Mouse (Mus musculus): ENCODE results near the gene Fam89b.
"Not testable (repeated sequence)": the region's sequence is repeated elsewhere in the genome, so short reads cannot be mapped to it uniquely, and the experiment has no call there.

The Fam89b gene

DNA sequence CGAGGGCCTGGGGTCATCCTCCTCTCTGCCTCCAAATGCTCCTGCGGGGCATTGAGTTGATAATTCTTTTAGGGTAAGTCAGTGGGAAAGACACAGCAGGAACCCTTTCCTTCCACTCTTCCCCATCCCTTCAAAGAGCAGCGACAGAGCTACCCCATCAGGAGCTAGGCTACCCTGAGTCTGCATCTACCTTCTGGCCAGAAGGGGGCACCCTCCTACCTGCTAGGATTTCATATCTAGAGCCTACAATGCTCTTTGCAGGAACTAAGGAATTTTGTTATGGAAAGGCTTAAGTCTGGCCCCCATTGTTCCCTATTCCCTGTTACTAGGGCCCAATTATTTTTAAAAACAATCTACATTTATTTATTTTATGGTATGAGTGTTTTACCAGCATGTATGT, 18.2 kb downstream of the Fam89b start:
- peak; percentile 72 to 81 for DNase-seq (ENCODE audit: low spot score in 2 of 2)

DNA sequence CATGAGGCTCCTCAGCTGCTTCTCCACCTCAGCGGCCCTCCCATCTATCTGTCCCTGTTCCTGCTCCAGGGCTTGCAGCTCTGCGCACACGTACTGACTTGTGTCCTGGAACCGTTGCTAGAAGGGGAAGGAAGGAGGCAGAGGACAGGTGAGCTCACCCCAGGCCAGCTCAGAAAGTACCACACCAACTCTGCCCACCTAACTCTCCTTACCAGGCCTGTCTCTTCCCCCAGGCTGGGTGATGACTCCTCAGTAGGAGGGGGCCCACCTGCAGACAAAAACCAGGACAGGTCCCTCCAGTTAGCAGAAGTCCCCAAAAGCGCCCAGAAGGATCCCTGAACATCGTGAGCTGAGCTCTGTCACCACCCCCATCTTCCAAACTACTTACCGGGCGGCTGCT, 18.9 kb downstream of the Fam89b start:
- no peak for DNase-seq (ENCODE audit: low spot score in 2 of 2)

DNA sequence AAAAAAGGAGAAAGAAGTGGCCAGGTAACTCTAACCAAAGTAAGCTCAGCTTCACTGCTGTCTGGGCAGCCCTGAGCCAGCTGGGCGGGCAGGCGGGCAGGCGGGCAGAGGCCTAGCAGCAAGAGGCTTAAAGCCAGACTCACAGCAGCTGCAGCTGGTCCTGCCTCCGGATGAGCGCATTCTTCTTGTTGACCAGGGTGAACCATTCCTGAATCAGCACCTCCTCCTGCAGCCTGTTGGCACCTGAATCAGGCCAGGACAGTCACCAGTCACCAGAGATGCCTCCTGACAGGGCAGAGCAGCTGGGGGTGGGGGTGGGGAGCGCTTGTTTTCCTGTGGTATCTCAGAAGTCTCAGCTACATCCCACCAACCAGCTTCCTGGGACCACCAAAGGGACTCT, 19.4 kb downstream of the Fam89b start:
- DNase-seq (ENCODE audit: low spot score in 2 of 2) = no peak

DNA sequence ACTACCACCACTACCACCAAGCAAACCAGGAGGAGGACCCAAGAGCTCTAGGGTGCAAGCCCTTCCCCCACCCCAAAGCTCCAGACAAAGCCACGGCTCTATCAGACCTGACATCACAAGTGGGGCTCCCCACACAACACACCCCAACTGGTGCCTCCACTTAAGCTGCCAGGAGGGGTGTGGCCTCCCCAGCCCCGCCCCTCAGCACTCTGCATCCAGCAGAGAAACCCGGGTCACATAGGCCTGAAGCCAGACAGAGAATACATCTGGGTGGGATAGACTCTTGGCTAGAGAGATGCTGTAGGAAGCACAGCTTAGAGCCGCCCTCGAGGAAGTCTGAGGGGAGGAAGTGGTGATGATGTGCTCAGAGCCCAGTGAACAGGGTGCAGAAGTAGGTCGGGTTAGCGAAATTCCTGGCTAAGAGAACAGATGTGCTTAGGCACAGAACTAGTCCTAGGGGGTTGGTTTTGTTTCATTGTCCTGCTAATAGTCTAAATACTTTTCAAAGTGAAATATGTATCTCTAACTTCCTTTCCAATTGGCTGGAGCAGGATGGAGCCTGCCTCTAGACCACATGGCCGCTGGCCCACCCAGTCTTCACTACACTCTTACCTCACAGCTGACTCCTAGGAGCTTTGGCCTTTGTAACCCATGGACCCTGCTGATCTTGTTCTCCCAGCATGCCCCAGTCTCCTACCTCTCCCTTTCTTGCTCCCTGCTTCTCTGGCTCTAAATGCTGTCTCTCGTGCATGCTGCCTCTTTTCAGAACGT, 24.5 kb downstream of the Fam89b start:
- no peak for DNase-seq (ENCODE audit: low spot score in 2 of 2)

DNA sequence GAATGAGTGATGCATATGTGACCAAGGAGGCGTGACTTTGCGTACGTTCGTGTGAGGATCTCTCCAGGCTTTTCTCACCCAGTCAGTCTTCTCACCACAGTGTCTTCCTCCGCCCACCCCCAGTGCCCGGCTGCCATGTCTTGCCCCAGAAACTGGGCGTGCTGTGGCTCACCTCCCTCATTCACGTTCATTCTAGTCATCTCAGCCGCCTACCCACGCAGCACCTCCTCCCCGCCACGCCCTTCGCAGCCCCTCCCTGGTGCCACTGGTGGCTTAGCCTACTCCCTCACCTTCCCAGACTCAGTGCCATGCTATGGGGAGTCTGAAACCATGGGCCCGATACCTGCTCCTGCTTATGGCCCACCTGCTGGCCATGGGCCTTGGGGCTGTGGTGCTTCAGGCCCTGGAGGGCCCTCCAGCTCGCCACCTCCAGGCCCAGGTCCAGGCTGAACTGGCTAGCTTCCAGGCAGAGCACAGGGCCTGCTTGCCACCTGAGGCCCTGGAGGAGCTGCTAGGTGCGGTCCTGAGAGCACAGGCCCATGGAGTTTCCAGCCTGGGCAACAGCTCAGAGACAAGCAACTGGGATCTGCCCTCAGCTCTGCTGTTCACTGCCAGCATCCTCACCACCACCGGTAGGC, 25.2 kb downstream of the Fam89b start, which contains the start of gene Kcnk7:
Gene Kcnk7, plus strand, starts transcription at position 205 of the 638 bp plus-strand sequence.
- no peak for DNase-seq (ENCODE audit: low spot score in 2 of 2)

DNA sequence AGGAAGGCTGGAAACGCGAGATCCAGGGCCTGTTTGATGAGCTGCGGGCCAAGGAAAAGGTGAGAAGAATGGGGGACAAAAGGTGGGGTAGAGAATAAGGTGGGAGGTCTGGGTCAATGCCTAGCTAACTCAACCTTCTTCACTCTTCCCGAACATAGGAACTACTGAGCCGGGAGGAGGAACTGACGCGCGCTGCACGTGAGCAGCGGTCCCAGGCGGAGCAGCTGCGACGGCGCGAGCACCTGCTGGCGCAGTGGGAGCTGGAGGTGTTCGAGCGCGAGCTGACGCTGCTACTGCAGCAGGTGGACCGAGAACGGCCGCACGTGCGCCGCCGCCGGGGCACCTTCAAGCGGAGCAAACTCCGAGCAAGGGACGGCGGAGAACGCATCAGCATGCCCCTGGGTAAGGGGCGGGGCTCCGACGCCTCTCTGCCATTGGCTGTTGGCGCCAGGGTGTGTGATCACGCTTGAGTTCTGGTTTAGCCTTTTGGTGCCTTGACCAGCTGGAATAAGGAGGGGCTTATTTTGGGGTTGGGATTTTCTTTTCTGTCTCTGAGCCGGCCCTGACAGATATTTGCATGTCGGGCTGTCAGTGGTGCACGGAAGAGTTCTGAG, 33.5 kb downstream of the Fam89b start:
- no peak for DNase-seq (ENCODE audit: low spot score in 2 of 2)

DNA sequence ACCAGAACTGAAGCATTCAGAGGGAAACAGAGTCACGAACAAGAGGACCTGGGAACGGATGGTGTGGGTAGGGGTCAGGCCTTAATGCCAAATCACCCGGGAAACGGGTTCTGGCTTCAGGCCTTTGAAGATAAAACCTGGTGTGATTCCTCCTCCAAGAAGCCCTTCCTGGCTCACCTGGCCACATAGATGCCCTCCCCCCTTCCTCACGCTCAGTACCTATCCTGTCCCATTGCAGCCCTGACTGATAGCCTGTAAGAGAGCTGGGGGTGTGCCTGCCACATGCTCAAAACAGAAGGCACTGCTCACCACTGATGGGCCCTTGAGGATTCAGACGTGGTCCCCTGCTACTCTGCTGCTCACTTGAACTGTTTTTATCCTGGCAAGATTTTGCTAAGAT, 35.7 kb downstream of the Fam89b start:
- no peak for DNase-seq (ENCODE audit: low spot score in 2 of 2)

DNA sequence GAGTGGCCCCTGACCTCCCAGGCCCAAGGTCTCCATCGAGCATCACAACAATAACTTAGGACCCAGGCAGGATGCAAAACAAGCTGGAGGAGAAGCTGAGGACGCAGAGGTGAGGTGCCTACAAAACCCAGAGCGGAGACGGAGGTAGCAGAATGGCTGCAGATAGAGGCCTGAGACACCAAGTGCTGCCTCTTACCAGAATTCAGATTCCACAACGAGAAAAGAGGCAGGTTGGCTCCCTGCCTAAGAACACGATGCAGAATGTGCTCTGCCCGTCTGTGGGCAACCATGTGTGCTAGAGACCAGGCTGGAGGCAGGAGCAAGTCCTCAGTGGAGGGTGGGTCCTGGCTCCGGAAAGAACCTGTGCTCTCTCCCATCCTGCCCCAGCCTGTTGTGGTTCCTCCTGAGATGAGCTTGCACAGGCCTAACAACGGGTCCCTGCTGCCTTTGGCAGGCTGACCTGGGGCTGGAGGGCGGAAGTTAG, 36.5 kb downstream of the Fam89b start:
- no peak for DNase-seq (ENCODE audit: low spot score in 2 of 2)

DNA sequence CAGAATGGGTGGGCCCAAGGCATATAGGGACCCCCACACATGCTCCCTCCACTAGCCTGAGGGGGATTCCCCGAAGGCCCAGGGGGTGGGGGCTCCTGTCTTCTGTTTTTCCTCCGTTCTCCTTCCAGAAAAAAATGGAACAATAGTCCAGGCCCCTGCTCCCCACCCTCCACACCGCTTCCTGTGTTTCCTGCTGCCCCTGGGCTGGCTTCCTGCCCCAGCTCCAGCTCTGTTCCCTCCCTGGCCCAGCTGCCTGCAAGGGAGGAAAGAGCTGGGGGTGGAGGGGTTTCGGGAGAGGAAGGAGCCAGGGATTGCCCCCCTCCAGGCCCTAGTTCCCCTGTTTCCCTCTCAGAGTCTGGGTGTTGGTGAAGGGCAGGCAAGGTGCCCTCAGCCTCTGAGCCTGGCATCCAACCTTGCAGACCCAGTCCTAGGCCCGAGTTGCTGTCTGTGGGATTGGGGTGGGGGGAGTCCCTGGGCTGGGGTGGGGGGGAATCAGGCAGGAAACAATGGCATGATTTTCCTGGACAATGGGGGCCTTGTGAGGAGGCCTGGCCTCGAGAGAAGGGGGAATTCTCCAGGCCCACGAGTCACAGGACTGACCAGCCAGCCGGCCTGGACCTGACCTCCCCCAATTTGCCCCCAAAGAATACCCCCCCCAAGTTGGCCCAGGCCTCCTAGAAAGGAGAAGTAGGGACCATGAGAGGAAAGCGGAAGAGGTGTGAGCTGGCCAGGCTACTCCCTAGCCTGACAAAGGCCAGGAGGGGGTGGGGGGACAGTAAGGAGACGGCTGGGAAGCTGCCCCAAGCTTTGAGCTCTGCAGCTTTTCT, 37.2 kb downstream of the Fam89b start:
- DNase-seq (ENCODE audit: low spot score in 2 of 2) = no peak

DNA sequence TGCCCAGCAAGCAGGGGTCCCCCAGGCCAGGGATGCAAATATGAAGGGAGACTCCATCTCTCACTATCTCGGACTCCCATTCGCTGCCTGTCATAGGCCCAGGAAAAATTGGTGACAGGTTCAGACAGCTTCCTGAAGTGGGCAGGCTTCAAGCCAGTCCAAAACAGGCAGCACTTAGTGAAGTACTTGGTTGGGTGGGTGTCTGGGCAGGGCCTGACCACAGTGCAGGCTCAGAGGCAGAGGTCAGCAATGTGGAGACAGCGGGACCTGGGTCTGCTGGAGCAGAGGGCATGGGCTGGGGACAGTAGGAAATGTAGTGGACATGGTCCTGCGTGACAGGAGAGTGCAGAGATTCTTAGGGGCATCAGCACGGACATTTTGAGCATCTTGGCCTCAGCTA, 37.9 kb downstream of the Fam89b start:
- no peak for DNase-seq (ENCODE audit: low spot score in 2 of 2)

DNA sequence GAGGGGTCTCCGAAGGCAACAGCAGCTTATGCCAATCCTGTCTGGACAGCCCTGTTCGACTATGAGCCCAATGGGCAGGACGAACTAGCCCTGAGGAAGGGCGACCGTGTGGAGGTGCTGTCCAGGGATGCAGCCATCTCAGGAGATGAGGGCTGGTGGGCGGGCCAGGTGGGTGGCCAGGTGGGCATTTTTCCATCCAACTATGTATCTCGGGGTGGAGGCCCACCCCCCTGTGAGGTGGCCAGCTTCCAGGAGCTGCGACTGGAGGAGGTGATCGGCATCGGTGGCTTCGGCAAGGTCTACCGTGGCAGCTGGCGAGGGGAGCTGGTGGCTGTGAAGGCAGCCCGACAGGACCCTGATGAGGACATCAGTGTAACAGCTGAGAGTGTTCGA, 39.1 kb downstream of the Fam89b start:
- peak; percentile 55 to 62 for DNase-seq (ENCODE audit: low spot score in 2 of 2)

DNA sequence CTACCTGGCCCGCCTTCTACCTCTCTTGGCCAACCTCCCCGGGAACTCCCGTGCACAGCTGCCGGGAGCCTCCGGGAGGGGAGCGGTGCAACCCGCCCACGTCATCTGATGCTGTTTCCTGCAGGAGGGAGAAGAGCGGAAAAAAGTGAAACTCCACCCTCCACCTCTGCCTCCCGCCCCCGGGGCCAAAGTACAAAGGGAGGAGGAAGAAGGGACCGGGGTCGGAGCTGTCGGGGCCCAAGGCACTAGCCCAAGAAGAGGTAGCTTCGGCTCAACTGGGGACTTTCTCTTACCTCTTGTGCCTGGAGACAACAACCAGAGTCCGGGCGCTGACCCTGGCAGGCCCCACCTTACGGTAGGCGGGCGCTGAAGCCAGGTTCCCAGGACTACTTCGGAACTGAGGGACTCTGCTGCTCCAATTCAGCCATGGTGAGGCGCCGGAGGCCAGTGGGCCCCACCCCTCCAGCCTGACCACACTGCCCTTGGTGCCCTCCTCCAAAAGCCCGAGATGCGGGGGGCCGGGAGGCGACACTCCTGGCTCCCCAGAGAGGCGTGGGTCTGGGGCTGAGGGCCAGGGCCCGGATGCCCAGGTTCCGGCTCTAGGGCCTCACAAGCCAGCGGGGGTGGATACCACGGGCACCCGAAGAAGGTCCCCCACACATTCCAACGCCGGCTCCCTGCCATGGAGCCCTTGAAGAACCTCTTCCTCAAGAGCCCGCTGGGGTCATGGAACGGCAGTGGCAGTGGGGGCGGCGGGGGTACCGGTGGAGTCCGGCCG, 39.7 kb downstream of the Fam89b start:
- peak; percentile 83 to 88 for DNase-seq (ENCODE audit: low spot score in 2 of 2)

DNA sequence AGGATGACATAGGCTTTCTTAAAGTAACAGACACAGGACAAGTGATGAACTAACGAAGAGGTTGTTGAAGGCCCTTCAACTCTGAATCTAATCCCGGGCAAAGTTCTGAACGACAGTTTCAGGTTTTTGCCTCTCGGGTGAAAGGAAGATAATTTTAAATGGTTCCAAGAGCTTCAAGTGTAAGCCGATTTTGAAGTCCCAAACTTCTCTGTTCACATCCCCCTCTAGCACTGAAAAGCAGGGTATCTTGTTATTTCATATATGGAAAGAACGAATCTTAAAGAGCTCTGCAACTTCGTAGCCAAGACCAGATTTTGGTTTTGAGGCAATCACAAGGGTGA, 40.4 kb downstream of the Fam89b start:
- DNase-seq (ENCODE audit: low spot score in 2 of 2) = no peak

DNA sequence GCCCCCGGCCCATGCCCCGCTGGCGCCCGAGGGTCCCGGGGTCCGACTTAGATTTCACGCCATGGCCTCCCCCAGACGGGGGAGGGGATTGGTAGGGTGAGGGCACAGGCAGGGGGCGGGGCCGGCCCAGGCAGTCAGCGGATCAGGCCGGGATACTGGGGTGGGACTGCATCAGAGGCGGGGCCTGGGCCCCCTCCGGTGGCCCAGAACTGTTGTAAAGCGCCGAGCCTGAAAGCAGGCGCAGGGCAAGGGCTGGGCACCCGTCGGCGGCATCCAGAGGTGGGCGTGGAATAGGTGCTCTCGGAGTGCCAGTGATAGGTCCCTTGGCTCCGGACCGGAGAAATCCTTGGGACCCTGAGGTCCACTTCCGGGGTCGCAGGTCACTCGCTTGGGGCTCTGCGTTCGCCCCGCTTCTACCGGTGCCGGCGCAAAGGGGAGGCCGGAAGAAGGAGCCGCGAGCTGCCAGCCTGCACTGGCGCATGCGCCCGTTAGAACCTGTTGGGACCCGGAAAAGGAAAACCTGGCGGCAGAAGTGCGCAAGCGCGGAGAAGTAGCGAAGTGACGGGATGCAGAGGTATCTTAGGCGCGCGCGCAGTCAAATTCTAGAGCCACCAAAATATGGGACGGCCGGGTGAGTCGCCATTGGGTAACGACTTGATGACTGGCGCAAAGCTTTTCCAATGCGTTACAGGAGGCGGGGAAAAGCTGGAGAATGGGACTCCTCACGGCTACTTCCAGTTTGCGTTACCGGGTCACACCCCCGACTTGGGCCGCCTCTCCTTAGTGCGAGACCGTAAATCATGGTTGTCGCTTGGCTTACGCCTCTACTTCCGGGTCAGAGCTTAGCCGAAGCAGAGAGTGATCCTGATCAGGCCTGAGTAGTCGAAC, 41.0 kb downstream of the Fam89b start, which contains the start of the genes Map3k11 and Pcnx3:
Gene Map3k11, plus strand, starts transcription at position 543 of the 888 bp plus-strand sequence.
Gene Pcnx3, minus strand, starts transcription at position 709 of the 888 bp plus-strand sequence.
- peak; percentile 99 for DNase-seq (ENCODE audit: low spot score in 2 of 2)

DNA sequence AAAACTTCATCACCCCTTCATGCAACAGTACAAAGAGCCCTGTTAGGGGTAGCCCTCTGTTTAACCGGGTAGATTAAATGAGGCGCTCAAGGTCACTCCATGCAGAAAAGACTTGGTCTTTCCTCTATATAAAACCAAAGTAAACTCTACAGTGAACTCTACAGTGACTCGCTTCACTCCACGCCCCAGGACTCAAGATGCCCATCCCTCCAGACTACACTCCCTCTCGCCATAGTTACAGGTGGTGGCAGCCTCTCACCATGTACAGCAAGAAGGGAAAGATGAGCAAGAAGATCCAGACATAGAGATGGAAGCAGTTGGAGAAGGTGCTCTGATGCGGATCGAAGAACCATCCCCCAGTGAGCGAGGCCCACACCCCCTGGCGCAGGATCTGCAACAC, 41.7 kb downstream of the Fam89b start:
- DNase-seq (ENCODE audit: low spot score in 2 of 2) = no peak

DNA sequence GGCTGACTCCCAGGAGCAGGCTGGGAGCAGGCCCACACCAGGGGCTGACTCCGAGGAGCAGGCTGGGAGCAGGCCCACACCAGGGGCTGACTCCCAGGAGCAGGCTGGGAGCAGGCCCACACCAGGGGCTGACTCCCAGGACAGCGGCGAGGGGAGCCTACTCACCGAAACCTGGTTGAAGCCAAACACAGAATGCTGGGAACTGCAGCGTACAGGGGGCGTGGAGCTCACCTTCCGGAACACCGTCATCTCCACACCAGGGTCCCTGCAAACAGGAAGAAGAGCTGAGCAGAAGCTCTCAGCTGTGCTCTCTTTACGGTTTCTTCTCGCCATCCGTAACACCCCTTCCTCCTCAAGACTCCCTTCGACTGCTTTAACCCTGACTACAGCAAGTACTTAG, 42.5 kb downstream of the Fam89b start:
- DNase-seq (ENCODE audit: low spot score in 2 of 2) = not testable (repeated sequence)

DNA sequence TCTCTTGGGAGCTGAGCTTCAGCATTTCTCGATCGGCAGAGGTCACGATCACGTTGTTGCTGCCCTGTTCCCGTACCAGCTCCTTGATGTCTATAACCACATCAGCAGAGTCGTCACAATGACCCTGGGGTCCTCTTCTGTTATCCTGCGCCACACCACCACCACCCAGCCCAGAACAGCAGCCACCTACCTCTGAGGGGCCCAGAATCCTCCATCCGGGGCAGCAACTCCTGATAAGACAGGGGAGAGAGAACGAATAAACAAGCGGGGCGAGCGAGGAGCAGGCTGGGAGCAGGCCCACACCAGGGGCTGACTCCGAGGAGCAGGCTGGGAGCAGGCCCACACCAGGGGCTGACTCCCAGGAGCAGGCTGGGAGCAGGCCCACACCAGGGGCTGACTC, 43.0 kb downstream of the Fam89b start:
- DNase-seq (ENCODE audit: low spot score in 2 of 2) = no peak

DNA sequence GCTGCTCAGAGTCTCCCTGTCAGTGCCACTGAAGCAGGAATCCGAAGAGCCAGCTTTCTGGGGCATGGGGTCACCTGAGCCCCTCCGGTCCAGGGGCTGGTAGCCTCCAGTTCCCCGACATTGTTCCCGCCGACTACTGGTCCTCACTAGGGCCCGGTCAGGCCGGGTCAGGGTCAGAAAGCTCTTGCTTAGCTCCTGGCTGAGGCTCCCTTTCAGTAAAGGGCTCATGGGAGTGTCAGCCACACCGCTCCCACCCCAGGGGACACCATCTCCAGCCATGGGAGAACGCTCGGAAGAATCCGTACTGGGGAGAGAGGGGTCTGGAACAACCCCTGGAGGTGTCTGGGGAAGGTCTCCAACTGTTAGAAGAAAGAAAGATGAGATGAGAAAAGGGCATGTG, 43.6 kb downstream of the Fam89b start:
- DNase-seq (ENCODE audit: low spot score in 2 of 2) = no peak

DNA sequence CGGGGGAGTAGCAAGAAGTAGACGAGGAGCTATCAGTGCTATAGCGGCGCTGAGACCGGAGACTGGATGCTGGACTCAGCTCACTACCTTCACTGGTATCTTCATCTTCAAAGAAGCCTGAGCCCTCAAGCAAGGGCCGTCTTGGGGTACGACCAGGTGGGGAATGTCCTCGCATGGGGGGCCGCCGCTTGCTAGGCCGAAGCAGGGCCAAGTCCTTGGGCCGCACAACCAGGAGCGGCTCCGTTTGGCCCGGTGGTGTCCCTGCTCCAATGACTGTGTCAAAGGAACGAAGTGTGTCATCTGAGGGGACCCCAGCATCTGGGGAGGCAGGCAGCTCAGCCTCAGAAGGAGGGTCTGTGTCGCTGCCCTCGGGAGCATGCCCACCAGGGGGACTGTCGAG, 44.0 kb downstream of the Fam89b start:
- DNase-seq (ENCODE audit: low spot score in 2 of 2) = no peak

DNA sequence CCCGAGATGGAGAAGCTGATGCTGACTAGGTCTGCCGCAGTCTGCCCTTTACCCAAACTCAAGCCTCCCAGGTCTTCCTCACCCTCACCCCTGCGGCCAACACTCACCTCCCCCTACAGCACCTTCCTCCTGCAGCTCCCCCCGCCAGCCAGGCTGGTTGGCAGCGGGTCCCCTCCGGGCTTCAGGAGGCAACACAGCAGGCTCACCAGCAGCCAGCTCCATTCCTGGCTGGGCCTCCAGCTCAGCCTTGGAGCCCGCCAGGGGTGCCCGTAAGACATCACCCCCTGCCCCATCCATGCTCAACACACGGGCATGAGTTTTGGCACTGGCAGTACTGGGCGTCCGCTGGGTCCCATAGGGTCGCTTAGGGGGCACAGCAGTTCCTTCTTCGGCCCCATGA, 44.5 kb downstream of the Fam89b start:
- no peak for DNase-seq (ENCODE audit: low spot score in 2 of 2)
